Mouse (Mus musculus) erythroblast, embryonic 14.5 days (primary cell): ENCODE results near the gene Abca5. TPM values are rescaled to one million over a fixed set of nuclear protein-coding genes. Genes with fewer than 3 reads are reported as not detected.

Source experiments
- H3K27me3 ChIP-seq: 2 replicates; pipeline ENCODE4 v1.6.1; 2012; ENCODE audit warnings: inconsistent platforms; ENCODE audit not compliant: control insufficient read depth
- H3K36me3 ChIP-seq: 2 replicates; pipeline ENCODE4 v1.6.1; 2012; ENCODE audit warnings: mild to moderate bottlenecking, inconsistent platforms; ENCODE audit not compliant: control insufficient read depth
- H3K4me1 ChIP-seq: 2 replicates; pipeline ENCODE4 v1.6.1; 2012; ENCODE audit warnings: inconsistent platforms; ENCODE audit not compliant: control insufficient read depth
- H3K4me3 ChIP-seq: replicated peaks from 2 replicates; pipeline ENCODE3; 2012; ENCODE audit warnings: moderate library complexity, mild to moderate bottlenecking, inconsistent platforms
- H3K9me3 ChIP-seq: 2 replicates; pipeline ENCODE4 v1.6.1; 2012; ENCODE audit warnings: low read length, inconsistent platforms, mixed read lengths; ENCODE audit not compliant: control insufficient read depth
- GATA1 ChIP-seq: IDR thresholded peaks from 2 replicates; pipeline ENCODE4 v1.6.1; 2012; ENCODE audit warnings: low read length, inconsistent platforms, mixed read lengths
- TAL1 ChIP-seq: IDR thresholded peaks from 3 replicates; pipeline ENCODE4 v1.6.1; 2012; ENCODE audit warnings: low read length, inconsistent platforms, mixed read lengths
- polyA plus RNA-seq: library from polyadenylated mRNA; stranded (reverse); fragments of >175 nt; gene quantifications from 2 replicates; pipeline ENCODE4 v1.2.3, GENCODE M21; 2012

The Abca5 gene
- polyA plus RNA-seq, 1 experiment, result not detected

DNA sequence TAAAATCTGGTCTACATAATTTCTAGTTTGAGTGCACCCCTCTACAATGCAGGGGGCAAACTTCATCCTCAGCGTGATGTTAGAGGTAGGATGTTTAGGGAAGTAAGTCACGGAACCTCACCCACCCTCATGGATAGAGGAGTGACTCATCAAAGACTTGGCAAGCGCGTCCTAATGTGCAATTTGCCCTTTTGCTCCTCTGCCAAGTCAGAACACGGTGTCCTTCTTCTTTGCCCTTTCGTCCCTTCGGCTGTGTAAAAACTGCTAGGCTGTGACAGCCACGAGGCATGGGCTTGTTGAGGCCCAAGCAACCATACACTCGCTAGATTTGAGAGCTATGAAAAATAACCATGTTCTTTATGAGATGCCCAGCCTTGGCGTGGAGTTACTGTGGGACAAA, 92.8 kb downstream of the Abca5 start:
- Histone ChIP-seq H3K9me3 (no peaks in the 10 kb centered on the region; the same call in 1 of the 2 replicates), H3K4me3 (no peak overlapping the region), H3K4me1 (no peaks in the 10 kb centered on the region), H3K36me3 (no peaks in the 10 kb centered on the region; the same call in 1 of the 2 replicates), H3K27me3 (no peaks in the 10 kb centered on the region)
- TF ChIP-seq GATA1 (no peak), TAL1 (no peak)

DNA sequence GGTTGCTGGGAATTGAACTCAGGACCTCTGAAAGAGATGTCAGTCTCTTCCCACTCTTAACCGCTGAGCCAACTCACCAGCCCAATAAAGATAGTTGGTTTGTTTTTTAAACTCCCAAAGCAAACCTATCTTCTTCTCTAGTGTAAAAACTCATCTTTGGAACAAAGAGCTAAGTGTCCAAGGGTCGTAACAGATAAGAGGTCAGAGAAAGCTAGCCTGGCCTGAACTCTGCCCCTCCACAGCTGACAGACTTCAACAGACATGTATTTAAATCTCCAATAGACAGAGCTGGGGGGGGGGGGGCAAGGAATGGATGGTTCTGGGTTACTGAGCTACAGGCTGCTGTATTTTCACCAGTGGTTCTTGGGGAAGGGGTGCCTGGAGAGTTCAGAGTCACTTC, 100.0 kb downstream of the Abca5 start:
- H3K9me3 ChIP-seq, result no peaks in the 10 kb centered on the region
- H3K4me3 ChIP-seq, result no peak overlapping the region
- no peaks in the 10 kb centered on the region for H3K4me1 ChIP-seq
- H3K27me3 ChIP-seq, result no peaks in the 10 kb centered on the region
- H3K36me3 ChIP-seq, result no peaks in the 10 kb centered on the region
- TF ChIP-seq TAL1, result no peak
- TF ChIP-seq GATA1, result no peak

DNA sequence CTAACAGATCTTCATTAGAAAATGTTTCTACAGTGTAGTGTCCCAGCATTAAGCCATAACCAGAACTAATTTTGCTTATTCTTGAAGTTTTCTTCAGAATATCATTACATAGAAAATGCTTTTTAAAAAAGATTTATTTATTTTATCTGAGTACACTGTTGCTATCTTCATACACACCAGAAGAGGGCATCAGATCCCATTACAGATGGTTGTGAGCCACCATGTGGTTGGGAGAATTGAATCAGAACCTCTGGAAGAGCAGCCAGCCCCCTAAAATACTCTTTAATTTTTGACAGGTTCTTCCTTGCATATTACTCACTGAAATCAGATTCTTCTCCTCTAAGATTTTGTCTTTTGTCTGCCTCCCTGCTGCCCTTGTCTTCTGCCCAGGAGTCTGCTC, 104.5 kb downstream of the Abca5 start:
- no peaks in the 10 kb centered on the region for H3K36me3 ChIP-seq
- no peak overlapping the region for H3K4me3 ChIP-seq
- TF ChIP-seq TAL1, result no peak
- TF ChIP-seq GATA1, result no peak
- H3K9me3 ChIP-seq, result no peaks in the 10 kb centered on the region
- no peaks in the 10 kb centered on the region for H3K4me1 ChIP-seq
- no peaks in the 10 kb centered on the region for H3K27me3 ChIP-seq

Other genes starting within 250 kb of the Abca5 start
- gene Abca8a, start 241.7 kb downstream of the Abca5 start, polyA plus RNA-seq, result 0.01 TPM in 1 of 2 replicates, not detected in the other
- not detected in 2 replicates for gene Abca9, start 169.5 kb downstream of the Abca5 start, polyA plus RNA-seq
- not detected in 2 replicates for gene Abca6, start 85.9 kb downstream of the Abca5 start, polyA plus RNA-seq
- gene Map2k6, start 61.4 kb upstream of the Abca5 start, polyA plus RNA-seq, result not detected in 2 replicates